Mouse (Mus musculus): Measurements from ENCODE around the gene Olfr183.
"Not testable (repeated sequence)": the region's sequence is repeated elsewhere in the genome, so short reads cannot be mapped to it uniquely, and the experiment has no call there.

Olfr183 gene

GRCm38 (mm10) chr16:58995057-58995456 is at the start of gene Olfr183:
TSS of gene Olfr183 (plus strand) at chr16:58995357.
- no peak for DNase-seq (ENCODE audit: low spot score)

DNA sequence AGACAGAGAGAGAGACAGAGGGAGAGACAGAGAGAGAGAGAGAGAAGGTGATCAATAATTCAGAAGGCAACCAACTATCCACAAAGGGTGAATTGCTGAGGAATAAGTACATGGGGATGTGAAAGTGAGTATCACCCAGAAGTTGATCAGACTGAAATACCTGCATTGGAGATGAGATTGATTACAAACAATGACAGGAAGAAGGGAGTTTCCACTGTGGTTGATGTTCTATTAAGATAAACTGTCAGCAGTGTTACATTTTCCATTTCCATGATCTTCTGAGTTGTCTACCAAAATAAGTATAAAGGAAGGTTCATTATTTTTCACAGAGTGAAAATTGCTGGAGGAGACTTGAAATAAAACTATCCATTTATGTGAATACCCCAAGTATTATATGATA is 12.0 kb downstream of the Olfr183 start:
- DNase-seq (ENCODE audit: low spot score) = no peak

DNA sequence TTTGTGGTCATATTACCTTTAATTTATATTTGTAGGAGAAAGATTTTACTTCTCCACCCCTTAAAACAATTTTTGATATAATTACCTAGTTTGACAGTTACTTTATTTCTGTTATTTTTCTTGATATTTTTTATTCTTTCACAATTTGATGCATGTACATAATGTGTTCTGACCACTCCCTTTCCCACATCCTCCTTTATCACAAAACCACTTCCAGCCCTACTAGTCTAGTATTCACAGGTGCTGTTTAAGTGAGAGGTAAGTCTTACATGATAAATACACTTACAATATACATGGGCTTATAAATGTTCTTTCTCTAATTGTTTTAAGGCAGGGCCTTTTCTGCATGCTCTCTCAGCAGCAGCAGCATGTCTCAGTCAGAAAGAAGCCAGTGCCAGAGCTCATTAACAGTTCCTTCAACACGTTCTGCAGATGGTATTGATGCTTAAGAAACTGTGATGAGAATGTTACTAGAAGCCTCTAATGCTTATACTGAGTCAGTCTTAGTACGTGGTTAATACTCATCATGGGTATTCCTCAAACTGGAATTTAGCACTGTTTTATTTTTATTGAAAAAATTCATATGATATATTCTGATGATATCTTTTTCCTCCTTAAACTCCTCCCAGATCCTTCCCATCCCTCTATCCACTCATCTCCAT is 18.3 kb downstream of the Olfr183 start:
- no peak for DNase-seq (ENCODE audit: low spot score)

GRCm38 (mm10) chr16:59030191-59030590 is 35.0 kb downstream of the Olfr183 start, which contains the start of gene Olfr186:
TSS of gene Olfr186 (minus strand) at chr16:59030291.
- DNase-seq (ENCODE audit: low spot score) = no peak

- DNase-seq (ENCODE audit: low spot score) = no peak
Measured at GRCm38 (mm10) chr16:59039710-59040109, 44.6 kb downstream of the Olfr183 start, which contains the start of gene Olfr187. TSS of gene Olfr187 (minus strand) at chr16:59039767.

DNA sequence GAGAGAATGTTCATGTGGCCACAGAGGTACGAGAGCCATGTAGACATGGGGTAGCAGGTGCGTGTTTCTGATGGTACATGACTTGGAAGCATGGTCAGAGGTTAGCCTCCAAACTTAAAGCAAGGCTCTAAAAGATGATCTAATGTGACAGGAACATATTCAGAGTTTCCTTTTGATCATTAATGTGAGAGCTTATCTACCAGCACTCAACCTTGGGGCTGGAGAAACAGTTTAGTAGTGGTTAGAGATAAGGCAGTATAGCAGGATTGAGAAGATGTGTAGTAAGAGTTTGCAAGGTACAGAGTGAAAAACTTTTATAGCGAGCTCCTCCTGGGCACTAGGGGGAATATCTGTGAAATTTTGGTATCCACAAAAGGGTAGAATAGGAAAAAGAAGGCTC is 50.7 kb downstream of the Olfr183 start:
- DNase-seq (ENCODE audit: low spot score) = no peak

DNA sequence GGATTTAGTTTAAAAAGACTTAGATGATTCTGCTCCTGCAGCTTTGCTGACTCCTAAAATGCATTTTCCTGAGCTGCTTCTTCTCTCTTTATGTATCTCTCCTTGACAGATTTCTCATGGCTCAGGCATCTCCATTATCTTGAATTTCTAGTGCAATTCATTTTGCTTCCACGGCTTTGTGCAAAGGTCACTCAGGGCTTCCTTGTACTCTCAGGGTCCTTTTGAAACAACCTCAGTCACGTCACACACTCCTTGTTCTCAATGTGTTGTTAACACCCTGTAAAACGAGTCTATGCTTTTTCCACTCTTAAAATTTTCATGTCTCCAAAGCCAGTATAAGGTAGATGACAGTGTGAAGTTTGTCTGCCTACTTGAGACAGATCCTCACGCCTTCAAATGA is 52.4 kb downstream of the Olfr183 start:
- DNase-seq (ENCODE audit: low spot score) = no peak

DNA sequence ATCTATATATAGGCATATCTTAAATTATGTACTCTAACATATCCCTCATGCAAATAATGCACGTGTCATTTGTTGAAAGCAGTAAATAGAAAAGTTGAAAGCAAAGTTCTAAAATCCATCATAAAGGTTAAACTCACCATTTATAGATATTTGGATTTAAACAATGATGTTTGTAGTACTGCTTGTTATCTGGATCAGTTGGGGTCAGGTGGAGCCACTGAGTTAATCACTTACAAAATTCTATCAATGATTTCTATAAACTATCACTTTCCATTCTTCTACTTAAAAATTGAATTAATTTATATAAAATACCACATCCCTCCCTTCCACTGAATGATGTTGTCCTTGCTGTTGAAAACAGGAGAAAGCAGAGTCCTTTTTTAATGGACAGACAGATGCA is 53.7 kb downstream of the Olfr183 start:
- DNase-seq (ENCODE audit: low spot score) = no peak

DNA sequence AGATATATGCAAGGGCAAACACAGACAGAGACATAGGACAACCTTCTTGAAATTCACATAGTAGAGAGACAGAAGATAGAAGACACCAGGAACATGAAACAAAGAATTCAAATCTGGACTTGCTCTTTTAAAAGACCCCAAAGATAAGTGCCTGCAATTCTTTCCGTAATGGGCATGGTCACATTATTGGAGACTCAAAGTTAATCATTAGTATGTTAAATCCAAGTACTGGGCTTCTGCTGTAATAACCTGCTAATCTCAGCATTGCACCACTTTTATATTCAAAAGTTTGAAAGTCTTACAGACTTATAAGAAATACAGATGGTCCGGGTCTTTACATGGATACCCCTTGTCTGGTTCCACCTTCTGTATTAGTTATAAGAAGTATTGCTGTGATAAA is 54.1 kb downstream of the Olfr183 start:
- not testable (repeated sequence) for DNase-seq (ENCODE audit: low spot score)
